Mouse (Mus musculus) kidney, embryonic 16.5 days (tissue): ENCODE results near the gene Specc1l. TPM values are rescaled to one million over a fixed set of nuclear protein-coding genes. Genes with fewer than 3 reads are reported as not detected.

Experiments
- ATAC-seq: fragments of 200-750 bp; cut with Nextera tagmentation; 2 replicates; pipeline ENCODE4 v1.8.0; 2017; ENCODE audit warnings: moderate TSS enrichment; ENCODE audit not compliant: low FRiP score, low TSS enrichment
- H3K27ac ChIP-seq: fragments of 300-500 bp; sonication (generic); 2 replicates; pipeline ENCODE4 v1.5.1; 2014; ENCODE audit warnings: low read length
- H3K27me3 ChIP-seq: fragments of 300-500 bp; sonication (generic); 2 replicates; pipeline ENCODE4 v1.6.1; 2014; ENCODE audit warnings: low read length, control low read depth, mixed read lengths; ENCODE audit not compliant: insufficient read depth
- H3K36me3 ChIP-seq: fragments of 300-500 bp; sonication (generic); 2 replicates; pipeline ENCODE4 v1.6.1; 2014; ENCODE audit warnings: low read length, control low read depth, mixed read lengths; ENCODE audit not compliant: insufficient read depth
- H3K4me1 ChIP-seq: fragments of 300-500 bp; sonication (generic); 2 replicates; pipeline ENCODE4 v1.6.1; 2014; ENCODE audit warnings: low read length, control low read depth, mixed read lengths; ENCODE audit not compliant: insufficient read depth
- H3K4me2 ChIP-seq: fragments of 300-500 bp; sonication (generic); replicated peaks from 2 replicates; pipeline ENCODE4 v1.6.1; 2014; ENCODE audit warnings: low read depth, low read length
- H3K4me3 ChIP-seq: fragments of 300-500 bp; sonication (generic); 2 replicates; pipeline ENCODE4 v1.5.1; 2014; ENCODE audit warnings: mild to moderate bottlenecking, low read length
- H3K9ac ChIP-seq: fragments of 300-500 bp; sonication (generic); replicated peaks from 2 replicates; pipeline ENCODE4 v1.6.1; 2014; ENCODE audit warnings: low read length
- H3K9me3 ChIP-seq: fragments of 300-500 bp; sonication (generic); 2 replicates; pipeline ENCODE4 v1.6.1; 2016; ENCODE audit warnings: low read length, control low read depth
- WGBS: fragments of 180-500 bp; shearing (Covaris S2); extraction: QIAGEN DNeasy Blood & Tissue Kit; methylation state at CpG from one replicate; pipeline ENCODE4 v1.1.7; 2014; 5-methylcytosine and 5-hydroxymethylcytosine counted together
- polyA plus RNA-seq: library from polyadenylated mRNA; unstranded; fragments of >200 nt; fragmentation: Nextera tagmentation; extraction: Ambion mirVana; gene quantifications from 2 replicates; pipeline ENCODE4 v1.2.1, GENCODE M21; 2015

Gene Specc1l
- polyA plus RNA-seq: 33.2 and 33.4 TPM in 2 replicates

DNA sequence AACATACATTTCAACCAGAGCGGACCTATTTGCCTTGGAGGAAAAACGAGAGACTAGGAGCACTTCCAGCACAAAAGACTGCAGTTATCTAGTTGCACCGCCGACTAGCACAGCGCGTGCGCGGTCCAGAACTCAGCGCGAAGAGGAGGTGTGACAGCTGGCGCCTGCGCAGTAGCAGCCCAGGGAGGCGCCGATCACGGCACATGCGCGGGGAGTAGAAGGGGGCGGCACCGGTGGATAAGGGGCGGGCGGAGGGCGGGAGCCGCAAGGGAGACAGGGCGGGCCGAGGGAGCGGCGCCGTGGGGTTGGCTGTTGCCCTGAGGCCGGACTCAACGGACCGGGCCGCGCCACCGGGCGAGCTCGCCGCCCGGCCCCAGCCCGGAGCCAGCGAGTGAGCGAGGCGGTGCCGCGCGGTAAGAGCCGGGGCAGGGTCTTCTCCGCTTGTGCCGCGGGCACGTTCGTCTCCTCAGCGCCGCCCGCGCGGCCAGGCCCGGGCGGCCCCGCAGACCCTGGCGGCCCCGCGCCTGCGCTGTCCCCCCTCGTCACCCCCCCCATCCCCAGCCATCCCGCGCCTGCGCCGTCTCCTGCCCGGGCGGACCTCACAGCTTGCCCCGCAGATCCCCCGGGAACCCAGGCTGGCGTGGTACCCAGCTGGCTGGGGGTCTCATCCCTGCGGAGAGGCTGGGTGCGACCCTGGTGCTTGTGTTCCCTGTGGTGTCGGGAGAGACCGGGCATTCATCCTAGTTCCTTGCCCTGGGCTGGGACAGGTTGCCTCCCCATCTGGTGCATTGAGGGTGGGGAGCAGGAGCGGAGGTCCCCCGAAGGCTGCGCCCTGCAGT lies at the start of gene Specc1l:
Gene Specc1l, plus strand, starts transcription at position 267 of the 839 bp plus-strand sequence.
- H3K4me3 ChIP-seq: peak within 1 kb of the TSS; percentile 80
- peaks cover 7% of the 10 kb centered on the region for H3K4me1 ChIP-seq
- no peaks in the 10 kb centered on the region for H3K9me3 ChIP-seq
- peak within 1 kb of the TSS; percentile 93 for H3K9ac ChIP-seq
- peak within 1 kb of the TSS; percentile 68 for H3K4me2 ChIP-seq
- H3K27me3 ChIP-seq: no peaks in the 10 kb centered on the region
- peak; percentile 99 for ATAC-seq
- no peaks in the 10 kb centered on the region for H3K36me3 ChIP-seq
- under 1% methylated on average over 73 of the region's 80 CpGs for WGBS
- peak within 1 kb of the TSS; percentile 98 for H3K27ac ChIP-seq

DNA sequence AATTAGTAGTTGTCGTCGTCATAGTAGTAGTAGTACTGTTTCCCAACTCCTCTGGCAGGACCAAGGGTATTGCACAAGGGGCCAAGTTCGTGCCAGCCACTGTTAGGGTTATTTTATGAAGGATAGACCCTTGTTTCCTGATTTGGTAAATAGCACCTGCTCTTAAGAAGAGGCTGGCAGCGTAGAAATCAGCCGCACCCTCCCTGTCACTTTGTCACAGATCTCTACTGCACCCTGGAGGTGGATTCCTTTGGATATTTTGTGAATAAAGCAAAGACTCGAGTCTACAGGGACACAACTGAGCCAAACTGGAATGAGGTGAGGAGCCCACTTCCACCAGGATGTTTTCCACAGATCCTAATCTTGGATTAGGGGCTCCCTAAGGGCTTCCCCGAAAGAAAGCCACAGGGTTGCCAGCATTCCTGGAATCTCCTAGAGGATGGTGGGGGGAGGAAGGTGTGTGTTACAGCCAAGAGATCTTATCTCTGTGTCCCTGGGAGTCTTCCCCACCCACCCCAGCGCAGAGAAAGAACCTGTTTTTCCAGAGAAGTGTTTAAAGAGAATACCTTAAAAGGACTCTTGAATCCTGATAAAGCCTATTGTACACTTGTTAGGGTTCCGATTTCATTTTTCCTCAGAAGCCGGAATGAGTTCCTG lies 45.9 kb upstream of the Specc1l start:
- WGBS: 76% methylated on average over 10 of the region's 10 CpGs
- Histone ChIP-seq H3K27ac (no peak overlapping the region), H3K27me3 (no peaks in the 10 kb centered on the region), H3K4me3 (no peak overlapping the region), H3K9ac (no peak overlapping the region), H3K4me2 (no peak overlapping the region), H3K9me3 (no peaks in the 10 kb centered on the region; the same call in 1 of the 2 replicates), H3K36me3 (peaks cover 36% of the 10 kb centered on the region), H3K4me1 (peaks cover 8% of the 10 kb centered on the region)
- ATAC-seq: no peak

DNA sequence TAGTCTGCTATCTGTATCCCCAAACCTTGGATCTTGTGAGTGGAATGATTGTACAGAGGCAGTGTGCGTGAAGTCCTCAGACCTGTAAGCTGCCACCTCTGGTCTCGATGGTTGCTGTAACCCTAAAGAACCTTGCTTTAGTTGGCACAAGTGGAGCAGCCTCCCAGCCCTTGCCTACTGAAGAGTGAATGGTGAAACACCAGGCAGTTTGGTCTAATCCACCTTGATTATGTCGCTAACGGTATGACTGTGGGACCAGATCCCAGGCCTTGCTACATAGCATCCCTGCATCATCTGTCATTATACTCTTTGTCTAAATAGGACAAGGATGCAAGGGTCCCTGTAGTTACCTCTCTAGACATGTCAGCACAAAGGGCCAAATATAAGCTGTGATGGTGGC lies 45.3 kb upstream of the Specc1l start:
- H3K4me1 ChIP-seq: peaks cover 10% of the 10 kb centered on the region
- WGBS: 90% methylated on average over 4 of the region's 4 CpGs

DNA sequence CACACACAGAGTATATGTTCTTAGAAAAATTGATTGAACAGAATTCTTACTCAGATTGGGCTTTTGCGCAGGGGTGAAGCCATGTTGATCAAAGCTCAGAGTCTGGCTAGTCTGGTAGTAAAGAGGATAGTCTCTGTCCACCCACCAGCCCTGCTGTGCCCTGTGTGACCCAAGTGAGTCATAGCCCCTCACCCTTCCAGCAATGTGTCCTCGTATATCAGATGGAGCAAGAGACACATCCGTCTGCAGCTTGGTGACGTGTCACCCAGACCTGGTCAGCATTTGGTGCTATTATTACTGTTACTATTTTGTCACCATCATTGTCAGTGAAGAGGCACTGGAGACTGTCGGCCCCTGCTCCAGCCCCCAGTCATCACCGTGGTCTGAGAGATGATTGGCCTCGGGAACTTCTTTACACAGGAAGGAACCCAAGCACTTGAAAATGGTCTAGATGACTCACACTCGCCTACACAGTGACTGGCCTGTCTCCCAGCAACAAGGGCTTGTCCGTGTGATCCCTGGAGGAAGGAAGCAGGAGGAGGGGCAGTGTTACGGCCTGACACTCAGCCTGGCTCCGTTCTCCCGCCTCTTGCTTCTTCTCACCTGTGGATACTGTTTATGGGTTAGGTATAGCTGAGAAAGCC lies 41.5 kb upstream of the Specc1l start:
- no peaks in the 10 kb centered on the region for H3K27me3 ChIP-seq
- H3K27ac ChIP-seq: no peak overlapping the region
- peak; percentile 63 for ATAC-seq
- no peaks in the 10 kb centered on the region for H3K9me3 ChIP-seq
- no peak overlapping the region for H3K4me2 ChIP-seq
- 45% methylated on average over 12 of the region's 12 CpGs for WGBS
- H3K4me3 ChIP-seq: no peak overlapping the region
- H3K36me3 ChIP-seq: peaks cover 22% of the 10 kb centered on the region
- peaks cover 24% of the 10 kb centered on the region for H3K4me1 ChIP-seq
- H3K9ac ChIP-seq: no peak overlapping the region

More for the DNA sequence above, 45.3 kb upstream of the Specc1l start:
- H3K4me2 ChIP-seq: no peak overlapping the region
- H3K36me3 ChIP-seq: peaks cover 42% of the 10 kb centered on the region
- H3K9me3 ChIP-seq: no peaks in the 10 kb centered on the region; the same call in 1 of the 2 replicates
- ATAC-seq: no peak
- no peaks in the 10 kb centered on the region for H3K27me3 ChIP-seq
- no peak overlapping the region for H3K27ac ChIP-seq
- no peak overlapping the region for H3K4me3 ChIP-seq
- no peak overlapping the region for H3K9ac ChIP-seq

DNA sequence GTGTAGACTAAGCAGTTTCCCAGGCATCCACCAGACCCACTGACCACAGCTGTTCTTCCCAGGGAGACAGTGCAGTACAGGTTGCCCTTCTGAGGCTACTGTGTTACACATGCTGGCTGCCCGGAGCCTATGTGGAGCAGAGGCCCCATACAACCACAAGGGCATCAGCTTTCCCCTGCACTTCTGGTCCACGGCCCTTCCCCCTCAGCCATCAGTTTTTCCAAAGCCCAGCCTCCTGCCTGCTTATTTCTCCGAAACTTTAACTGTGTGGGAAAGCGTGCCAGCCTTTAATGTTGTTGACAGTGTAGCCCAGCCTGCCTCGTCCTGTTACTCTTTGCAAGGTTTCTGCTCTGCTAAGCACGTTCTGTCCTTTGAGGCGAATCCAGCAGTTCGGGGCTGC lies 38.8 kb upstream of the Specc1l start:
- WGBS: 38% methylated on average over 8 of the region's 8 CpGs
- Histone ChIP-seq H3K27me3 (no peaks in the 10 kb centered on the region), H3K27ac (peak overlapping the region; percentile 45; the same call in 1 of the 2 replicates), H3K4me2 (no peak overlapping the region), H3K9me3 (no peaks in the 10 kb centered on the region), H3K9ac (no peak overlapping the region), H3K4me3 (no peak overlapping the region), H3K4me1 (peaks cover 28% of the 10 kb centered on the region), H3K36me3 (peaks cover 38% of the 10 kb centered on the region)
- ATAC-seq: peak; percentile 55

DNA sequence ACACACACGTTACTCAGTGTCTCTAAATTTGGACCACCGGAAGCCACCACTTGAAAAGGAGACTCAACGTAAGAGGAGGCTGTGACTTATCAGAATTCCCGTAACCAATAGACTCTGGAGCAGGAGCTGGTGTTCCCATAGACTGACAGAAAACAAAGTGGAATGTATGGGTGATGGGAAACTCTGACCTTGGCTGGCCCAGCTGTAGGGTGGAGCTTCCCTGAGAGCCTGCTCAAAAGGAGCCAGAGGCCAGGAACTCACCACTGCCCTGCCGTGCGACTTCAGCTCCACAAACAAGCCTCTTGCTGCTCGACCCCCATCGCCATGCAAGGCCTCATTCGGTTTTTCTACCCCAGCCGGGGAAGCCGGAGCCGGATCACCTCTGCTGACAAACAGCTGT lies 38.2 kb upstream of the Specc1l start:
- Histone ChIP-seq H3K9me3 (no peaks in the 10 kb centered on the region), H3K4me3 (no peak overlapping the region), H3K4me2 (no peak overlapping the region), H3K27ac (peak overlapping the region; percentile 45; the same call in 1 of the 2 replicates), H3K36me3 (peaks cover 42% of the 10 kb centered on the region), H3K9ac (no peak overlapping the region), H3K27me3 (no peaks in the 10 kb centered on the region), H3K4me1 (peaks cover 28% of the 10 kb centered on the region)
- 57% methylated on average over 12 of the region's 12 CpGs for WGBS
- no peak for ATAC-seq

DNA sequence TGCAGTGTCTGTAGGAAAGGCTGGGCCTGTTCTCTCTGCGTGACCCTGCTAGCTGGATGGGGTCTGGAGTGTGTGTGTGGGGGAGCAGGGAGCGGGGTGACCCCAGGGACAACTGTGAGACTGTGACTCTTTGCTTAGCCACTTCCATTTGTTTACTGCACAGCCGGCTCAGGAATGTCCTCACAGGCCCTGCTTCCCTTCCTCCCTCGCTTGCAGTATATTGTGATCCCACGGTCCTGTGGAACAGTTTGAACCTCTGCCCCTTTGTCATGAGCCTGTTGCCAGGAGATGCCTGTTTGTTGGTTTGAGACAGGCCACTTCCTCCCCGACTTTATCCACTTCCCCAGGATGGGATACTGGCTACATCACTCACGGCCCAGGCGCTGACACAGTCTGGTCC lies 35.4 kb upstream of the Specc1l start:
- no peak overlapping the region for H3K9ac ChIP-seq
- H3K4me2 ChIP-seq: no peak overlapping the region
- H3K27ac ChIP-seq: peak overlapping the region; percentile 26; the same call in 1 of the 2 replicates
- no peaks in the 10 kb centered on the region for H3K9me3 ChIP-seq
- H3K36me3 ChIP-seq: peaks cover 47% of the 10 kb centered on the region
- H3K27me3 ChIP-seq: no peaks in the 10 kb centered on the region
- peak; percentile 29; the same call in 1 of the 2 replicates for ATAC-seq
- H3K4me1 ChIP-seq: peaks cover 18% of the 10 kb centered on the region
- WGBS: 61% methylated on average over 8 of the region's 8 CpGs
- no peak overlapping the region for H3K4me3 ChIP-seq

DNA sequence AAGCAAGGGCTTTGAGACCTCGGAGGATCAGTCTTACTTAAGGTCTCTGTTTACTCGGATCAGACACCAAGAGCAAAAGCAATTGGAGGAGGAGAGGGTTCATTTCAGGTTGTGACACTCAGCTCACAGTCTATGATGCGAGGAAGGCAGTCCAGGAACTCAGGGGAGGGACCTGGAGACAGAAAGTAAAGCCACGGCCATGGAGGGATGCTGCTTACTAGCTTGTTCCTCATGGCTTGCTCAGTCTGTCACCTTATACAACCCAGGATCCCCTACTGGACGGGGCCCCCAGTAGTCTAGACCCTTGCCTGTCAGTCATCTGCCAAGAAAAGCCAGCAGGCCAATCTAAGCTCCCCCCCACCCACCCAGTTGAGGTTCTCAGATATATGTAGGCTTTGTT lies 33.0 kb upstream of the Specc1l start:
- peaks cover 5% of the 10 kb centered on the region for H3K4me1 ChIP-seq
- H3K27me3 ChIP-seq: no peaks in the 10 kb centered on the region
- H3K9me3 ChIP-seq: no peaks in the 10 kb centered on the region
- ATAC-seq: no peak
- H3K4me3 ChIP-seq: no peak overlapping the region
- H3K36me3 ChIP-seq: peaks cover 49% of the 10 kb centered on the region
- no peak overlapping the region for H3K27ac ChIP-seq
- H3K9ac ChIP-seq: no peak overlapping the region
- WGBS: 80% methylated on average over 5 of the region's 5 CpGs
- H3K4me2 ChIP-seq: no peak overlapping the region

DNA sequence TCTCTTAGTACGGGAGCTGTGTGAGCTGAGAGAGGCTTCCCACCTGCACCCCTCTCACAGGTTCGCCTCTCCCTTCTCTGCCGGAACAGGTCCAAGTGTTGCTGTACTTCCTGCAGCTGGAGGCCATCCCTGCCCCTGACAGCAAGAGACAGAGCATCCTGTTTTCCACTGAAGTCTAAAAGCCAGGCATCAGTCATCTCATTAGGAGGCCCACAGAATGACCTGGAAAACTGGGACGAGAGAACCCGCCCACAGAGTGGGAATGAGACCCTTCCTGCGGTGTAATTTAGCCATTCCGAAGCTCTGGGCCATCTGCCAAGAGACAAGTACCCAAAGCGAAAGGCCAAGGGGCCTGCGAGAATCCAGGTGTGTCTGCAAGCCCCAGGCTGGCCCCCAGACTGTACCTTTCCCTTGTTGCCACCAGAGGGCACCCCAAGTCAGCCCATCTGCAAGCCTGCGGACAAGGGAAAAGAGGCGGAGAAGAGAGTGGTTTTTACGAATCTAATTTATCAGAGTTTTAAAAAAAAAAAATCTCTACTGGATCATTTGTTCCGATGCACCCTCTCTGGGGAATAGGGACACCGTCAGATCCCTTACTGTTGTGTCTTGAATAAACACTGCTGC lies 29.6 kb upstream of the Specc1l start:
- Histone ChIP-seq H3K4me1 (peaks cover 1% of the 10 kb centered on the region; the same call in 1 of the 2 replicates), H3K4me2 (no peak overlapping the region), H3K9me3 (no peaks in the 10 kb centered on the region), H3K27ac (no peak overlapping the region), H3K4me3 (no peak overlapping the region), H3K36me3 (peaks cover 37% of the 10 kb centered on the region), H3K9ac (no peak overlapping the region), H3K27me3 (no peaks in the 10 kb centered on the region)
- WGBS: 25% methylated on average over 14 of the region's 14 CpGs
- ATAC-seq: no peak; the same call in 1 of the 2 replicates
